Mouse (Mus musculus) kidney, postnatal 10 days (tissue): ENCODE data around the gene Hist1h4c.
A peak's percentile ranks its signal among the peaks of the same experiment; 100 is the strongest.

Experiments
- DNase-seq: peaks from one replicate; pipeline ENCODE4 v3.0.0; 2021; ENCODE audit warnings: mixed read lengths

Hist1h4c gene

GRCm38 (mm10) chr13:23728472-23729191 is 30.4 kb upstream of the Hist1h4c start:
- peak; percentile 3 for DNase-seq

- DNase-seq, result peak; percentile 0
These were observed 27.0 kb upstream of the Hist1h4c start for GRCm38 (mm10) chr13:23725213-23725612.

GRCm38 (mm10) chr13:23724239-23724638 is 26.0 kb upstream of the Hist1h4c start:
- DNase-seq, result peak; percentile 2

- peak; percentile 4 for DNase-seq
These were observed 19.5 kb upstream of the Hist1h4c start for GRCm38 (mm10) chr13:23717593-23718245.

GRCm38 (mm10) chr13:23717176-23717575 is 18.9 kb upstream of the Hist1h4c start:
- peak; percentile 2 for DNase-seq

- peak; percentile 1 for DNase-seq
These were observed 18.2 kb upstream of the Hist1h4c start for GRCm38 (mm10) chr13:23716261-23717042.

GRCm38 (mm10) chr13:23710374-23711089 is 12.3 kb upstream of the Hist1h4c start, which contains the start of gene Hfe:
Gene Hfe (minus strand): TSS chr13:23710854.
- DNase-seq, result peak; percentile 71

- no peak for DNase-seq
These were observed 11.6 kb upstream of the Hist1h4c start for GRCm38 (mm10) chr13:23709714-23710373.

GRCm38 (mm10) chr13:23708654-23709053 is 10.4 kb upstream of the Hist1h4c start:
- peak; percentile 24 for DNase-seq

GRCm38 (mm10) chr13:23708041-23708440 is 9.8 kb upstream of the Hist1h4c start:
- DNase-seq, result no peak

- DNase-seq, result no peak
These were observed 8.5 kb upstream of the Hist1h4c start for GRCm38 (mm10) chr13:23706771-23707170.

- DNase-seq, result no peak
These were observed 7.6 kb upstream of the Hist1h4c start for GRCm38 (mm10) chr13:23705751-23706356.

- DNase-seq, result peak; percentile 3
These were observed 4.5 kb upstream of the Hist1h4c start for GRCm38 (mm10) chr13:23702801-23703200.

- peak; percentile 1 for DNase-seq
These were observed 4.0 kb upstream of the Hist1h4c start for GRCm38 (mm10) chr13:23702220-23702619.

- DNase-seq, result peak; percentile 81
These were observed 2.7 kb upstream of the Hist1h4c start for GRCm38 (mm10) chr13:23700786-23701520.

- no peak for DNase-seq
These were observed 1.5 kb upstream of the Hist1h4c start for GRCm38 (mm10) chr13:23699767-23700166.

- DNase-seq, result peak; percentile 6
These were observed 742 bp upstream of the Hist1h4c start for GRCm38 (mm10) chr13:23698996-23699395.

- DNase-seq, result peak; percentile 76
These were observed 559 bp downstream of the Hist1h4c start for GRCm38 (mm10) chr13:23697491-23698299.

GRCm38 (mm10) chr13:23696061-23696474 is 2.2 kb downstream of the Hist1h4c start:
- peak; percentile 25 for DNase-seq

GRCm38 (mm10) chr13:23695514-23695913 is 2.7 kb downstream of the Hist1h4c start, which contains the start of gene Hist1h1t:
Gene Hist1h1t (plus strand): TSS chr13:23695814.
- DNase-seq, result no peak
